Mouse (Mus musculus) heart, embryonic 10.5 days (tissue): ENCODE results near the gene Ptpn3. TPM values are rescaled to one million over a fixed set of nuclear protein-coding genes. Genes with fewer than 3 reads are reported as not detected.
A peak's percentile ranks its signal among the peaks of the same experiment; 100 is the strongest.

Source experiments
- DNase-seq: peaks from one replicate; pipeline ENCODE4 v3.0.0-alpha.2; 2017; ENCODE audit warnings: low spot score
- H3K27ac ChIP-seq: fragments of 300-500 bp; sonication (generic); 2 replicates; pipeline ENCODE4 v1.5.1; 2016; ENCODE audit warnings: mild to moderate bottlenecking
- H3K27me3 ChIP-seq: fragments of 300-500 bp; sonication (generic); 2 replicates; pipeline ENCODE4 v1.6.1; 2016; ENCODE audit warnings: mild to moderate bottlenecking; ENCODE audit not compliant: poor library complexity, insufficient read depth, severe bottlenecking
- H3K36me3 ChIP-seq: fragments of 300-500 bp; sonication (generic); 2 replicates; pipeline ENCODE4 v1.6.1; 2016; ENCODE audit warnings: mild to moderate bottlenecking, moderate library complexity
- H3K4me1 ChIP-seq: fragments of 300-500 bp; sonication (generic); 2 replicates; pipeline ENCODE4 v1.6.1; 2016; ENCODE audit warnings: mild to moderate bottlenecking
- H3K4me3 ChIP-seq: fragments of 300-500 bp; sonication (generic); 2 replicates; pipeline ENCODE4 v1.5.1; 2016; ENCODE audit warnings: mild to moderate bottlenecking, moderate library complexity
- H3K9me3 ChIP-seq: fragments of 300-500 bp; sonication (generic); 2 replicates; pipeline ENCODE4 v1.6.1; 2016; ENCODE audit warnings: mild to moderate bottlenecking, moderate library complexity
- WGBS: fragments of 180-500 bp; shearing (Covaris S2); methylation state at CpG from one replicate; pipeline ENCODE4 v1.1.7; 2016; 5-methylcytosine and 5-hydroxymethylcytosine counted together
- polyA plus RNA-seq: library from polyadenylated mRNA; unstranded; fragments of >200 nt; fragmentation: Nextera tagmentation; extraction: Ambion mirVana; gene quantifications from 2 replicates; pipeline ENCODE4 v1.2.1, GENCODE M21; 2016

Ptpn3 gene
- polyA plus RNA-seq, 1 experiment from 2014 or later = 1.7 TPM

DNA sequence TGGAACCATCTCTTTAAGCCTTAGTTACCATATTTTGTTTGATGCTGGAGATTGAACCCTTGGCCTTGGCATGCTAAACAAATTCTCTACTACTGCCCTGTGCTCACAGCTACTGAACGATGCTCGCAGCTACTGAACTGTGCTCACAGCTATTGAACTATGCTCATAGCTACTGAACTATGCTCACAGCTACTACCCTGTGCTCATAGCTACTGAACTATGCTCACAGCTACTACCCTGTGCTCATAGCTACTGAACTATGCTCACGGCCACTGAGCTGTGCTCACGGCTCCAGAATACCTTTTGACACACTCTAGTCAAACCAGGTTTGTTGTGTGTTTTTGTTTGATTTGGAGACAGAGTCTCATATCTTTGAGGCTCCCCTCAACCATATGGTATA, 10.1 kb upstream of the Ptpn3 start:
- H3K27ac ChIP-seq = no peak overlapping the region
- no peaks in the 10 kb centered on the region for H3K36me3 ChIP-seq
- H3K4me1 ChIP-seq = peaks cover 19% of the 10 kb centered on the region
- H3K27me3 ChIP-seq = no peaks in the 10 kb centered on the region; the same call in 1 of the 2 replicates
- no peak for DNase-seq
- H3K9me3 ChIP-seq = no peaks in the 10 kb centered on the region
- H3K4me3 ChIP-seq = no peak overlapping the region
- 89% methylated on average over 4 of the region's 4 CpGs for WGBS

DNA sequence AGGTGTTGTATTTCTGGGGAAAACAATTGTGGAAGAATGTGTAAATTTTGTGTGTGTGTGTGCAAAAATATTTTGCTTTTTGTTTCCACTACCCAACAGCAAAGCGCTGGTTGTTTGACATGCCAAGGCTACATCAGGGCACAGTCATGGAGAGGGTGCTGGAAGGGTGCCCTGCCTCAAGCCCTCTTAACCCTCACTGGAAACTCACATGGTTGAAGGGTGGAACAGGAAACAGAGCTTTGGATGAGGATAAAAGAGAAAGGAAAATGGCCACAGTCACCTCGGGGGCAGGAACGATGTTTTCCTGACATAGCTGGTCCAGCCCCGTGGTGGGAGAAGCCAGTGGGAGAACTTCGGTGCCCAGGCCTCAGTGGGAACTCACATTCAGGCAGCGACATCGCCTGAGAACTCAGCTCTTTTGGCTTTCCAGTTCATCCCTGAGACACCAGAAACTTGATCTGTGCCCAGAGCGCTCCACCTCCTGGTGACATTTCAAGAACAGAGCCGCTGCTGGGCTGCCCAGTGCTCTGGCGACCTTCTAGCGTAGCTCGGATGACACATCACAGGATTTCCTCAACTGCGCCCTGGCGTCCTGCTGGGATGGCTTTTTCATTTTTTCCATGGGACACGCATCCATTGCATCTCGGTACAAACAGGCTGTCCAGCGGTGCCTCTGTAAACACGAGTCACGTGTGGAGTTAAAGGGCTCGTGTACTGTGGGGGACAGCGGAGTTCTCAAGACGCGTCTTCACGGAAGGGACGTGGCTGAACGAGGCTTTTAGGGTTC, 6.8 kb upstream of the Ptpn3 start:
- WGBS = 32% methylated on average over 26 of the region's 26 CpGs
- Histone ChIP-seq H3K27me3 (peaks cover 7% of the 10 kb centered on the region), H3K27ac (peak overlapping the region; percentile 52), H3K9me3 (no peaks in the 10 kb centered on the region), H3K4me3 (peak overlapping the region; percentile 36), H3K4me1 (peaks cover 19% of the 10 kb centered on the region), H3K36me3 (no peaks in the 10 kb centered on the region)
- DNase-seq = peak; percentile 79

DNA sequence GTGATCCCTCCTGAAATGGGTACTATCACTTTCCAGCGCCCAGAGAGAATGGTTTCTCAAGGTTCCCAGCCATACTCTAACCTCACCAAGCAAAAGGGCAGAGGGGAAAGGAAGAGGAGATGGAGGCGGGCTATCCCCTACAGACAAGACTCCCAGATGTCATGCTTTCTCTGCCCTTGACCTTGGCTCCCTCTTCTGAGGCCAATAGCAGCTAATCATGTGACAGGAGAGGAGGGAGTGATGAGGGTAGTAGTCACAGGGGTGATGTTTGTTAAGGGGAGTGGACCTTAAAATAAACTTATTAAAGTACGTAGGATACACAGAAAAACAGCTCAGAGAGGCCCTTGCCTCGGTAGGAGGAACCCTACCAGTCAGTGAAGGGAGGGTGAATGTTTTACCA, 6.1 kb upstream of the Ptpn3 start:
- H3K4me3 ChIP-seq = no peak overlapping the region
- no peak overlapping the region for H3K27ac ChIP-seq
- peaks cover 7% of the 10 kb centered on the region for H3K27me3 ChIP-seq
- peaks cover 15% of the 10 kb centered on the region for H3K4me1 ChIP-seq
- H3K9me3 ChIP-seq = no peaks in the 10 kb centered on the region
- H3K36me3 ChIP-seq = no peaks in the 10 kb centered on the region
- WGBS = 70% methylated on average over 4 of the region's 4 CpGs
- no peak for DNase-seq

DNA sequence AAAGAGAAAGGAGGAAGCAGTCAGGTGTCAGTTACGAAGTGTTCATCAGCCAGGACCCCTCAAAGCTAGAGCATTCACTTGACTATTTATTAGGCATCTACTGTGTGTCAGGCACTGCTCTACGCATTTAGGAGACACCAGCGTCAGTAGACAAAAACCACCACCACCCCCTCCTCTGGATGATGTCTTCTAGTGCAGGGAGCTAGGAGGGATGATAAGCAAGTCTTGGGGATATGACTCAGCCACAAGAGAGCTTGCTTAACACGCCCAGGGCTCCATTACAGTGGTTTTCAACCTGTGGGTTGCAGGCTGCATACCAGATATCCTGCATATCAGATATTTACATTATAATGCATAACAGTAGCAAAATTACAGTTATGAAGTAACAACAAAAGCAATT, 4.6 kb upstream of the Ptpn3 start:
- Histone ChIP-seq H3K27me3 (peaks cover 7% of the 10 kb centered on the region), H3K9me3 (no peaks in the 10 kb centered on the region), H3K27ac (no peak overlapping the region), H3K4me1 (peaks cover 15% of the 10 kb centered on the region), H3K36me3 (no peaks in the 10 kb centered on the region), H3K4me3 (no peak overlapping the region)
- WGBS = 71% methylated on average over 4 of the region's 4 CpGs
- no peak for DNase-seq

DNA sequence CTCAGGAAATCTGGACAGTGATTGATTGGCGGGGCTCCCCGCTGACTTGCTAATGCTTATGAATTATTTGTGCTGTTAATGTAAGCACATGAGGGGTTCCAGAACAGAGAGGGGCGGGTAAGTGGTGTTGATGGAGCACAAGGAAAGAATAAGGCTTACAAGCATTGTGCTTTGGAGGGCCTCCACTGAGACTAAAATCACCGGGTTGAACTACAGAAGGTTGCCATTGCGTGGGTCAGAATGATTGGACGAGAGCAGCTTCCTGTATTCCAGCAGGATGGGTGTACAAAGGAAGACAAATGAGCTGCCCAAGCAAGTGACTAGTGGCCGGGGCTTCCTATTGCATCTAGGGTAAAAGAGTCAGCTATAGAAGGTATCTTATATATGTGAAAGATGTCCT, 4.0 kb upstream of the Ptpn3 start:
- Histone ChIP-seq H3K36me3 (no peaks in the 10 kb centered on the region), H3K27me3 (peaks cover 10% of the 10 kb centered on the region), H3K4me3 (no peak overlapping the region), H3K9me3 (no peaks in the 10 kb centered on the region), H3K27ac (no peak overlapping the region), H3K4me1 (peaks cover 18% of the 10 kb centered on the region)
- WGBS = 62% methylated on average over 7 of the region's 7 CpGs
- no peak for DNase-seq

DNA sequence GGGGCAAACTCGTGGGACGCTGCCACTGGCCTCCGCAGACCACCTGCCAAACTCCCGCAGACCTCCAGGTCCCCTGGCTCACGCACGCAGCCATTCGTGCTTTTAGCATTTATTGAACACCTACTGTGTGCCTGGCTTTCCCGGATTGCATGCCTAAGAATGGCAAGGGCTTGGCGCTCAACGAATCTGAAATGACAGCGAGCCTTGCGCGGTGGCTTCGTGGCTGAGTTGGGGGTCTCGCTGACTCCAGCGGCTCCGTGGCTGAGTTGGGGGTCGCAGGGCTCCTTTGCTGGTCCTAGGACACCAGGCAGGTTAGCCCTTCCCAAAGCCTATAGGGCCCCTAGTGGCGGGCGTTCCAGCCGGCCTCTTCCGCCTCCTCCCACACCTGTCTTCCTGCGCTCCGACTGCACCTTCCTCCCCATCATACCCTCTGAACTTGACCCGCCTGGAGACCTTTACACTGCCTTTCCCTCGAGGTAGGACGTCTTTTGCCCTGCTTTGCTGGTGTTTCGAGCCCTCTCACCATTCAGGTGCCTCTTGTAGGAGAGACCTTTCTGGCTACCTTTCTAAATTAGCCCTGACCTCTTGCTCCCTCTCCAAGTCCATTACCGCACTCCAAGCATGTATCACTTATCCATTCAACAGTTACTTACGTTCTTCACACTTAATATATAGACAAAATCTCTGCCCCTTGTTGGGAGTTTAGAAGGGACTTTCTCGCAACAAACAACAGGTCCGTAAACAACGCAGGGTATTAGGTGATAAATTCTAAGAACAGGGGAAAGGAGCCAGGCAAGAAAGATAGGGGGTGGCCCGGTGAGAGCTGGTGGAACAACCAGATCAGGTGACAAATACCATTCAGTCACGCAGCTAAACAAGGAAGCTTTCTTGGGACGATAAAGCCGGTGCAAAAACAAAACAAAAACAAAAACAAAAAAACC, 898 bp downstream of the Ptpn3 start:
- peak overlapping the region; percentile 88 for H3K27ac ChIP-seq
- no peak for DNase-seq
- WGBS = under 1% methylated on average over 37 of the region's 37 CpGs
- no peaks in the 10 kb centered on the region for H3K9me3 ChIP-seq
- H3K4me1 ChIP-seq = peaks cover 23% of the 10 kb centered on the region
- no peaks in the 10 kb centered on the region for H3K36me3 ChIP-seq
- H3K27me3 ChIP-seq = peaks cover 59% of the 10 kb centered on the region
- H3K4me3 ChIP-seq = peak overlapping the region; percentile 89

DNA sequence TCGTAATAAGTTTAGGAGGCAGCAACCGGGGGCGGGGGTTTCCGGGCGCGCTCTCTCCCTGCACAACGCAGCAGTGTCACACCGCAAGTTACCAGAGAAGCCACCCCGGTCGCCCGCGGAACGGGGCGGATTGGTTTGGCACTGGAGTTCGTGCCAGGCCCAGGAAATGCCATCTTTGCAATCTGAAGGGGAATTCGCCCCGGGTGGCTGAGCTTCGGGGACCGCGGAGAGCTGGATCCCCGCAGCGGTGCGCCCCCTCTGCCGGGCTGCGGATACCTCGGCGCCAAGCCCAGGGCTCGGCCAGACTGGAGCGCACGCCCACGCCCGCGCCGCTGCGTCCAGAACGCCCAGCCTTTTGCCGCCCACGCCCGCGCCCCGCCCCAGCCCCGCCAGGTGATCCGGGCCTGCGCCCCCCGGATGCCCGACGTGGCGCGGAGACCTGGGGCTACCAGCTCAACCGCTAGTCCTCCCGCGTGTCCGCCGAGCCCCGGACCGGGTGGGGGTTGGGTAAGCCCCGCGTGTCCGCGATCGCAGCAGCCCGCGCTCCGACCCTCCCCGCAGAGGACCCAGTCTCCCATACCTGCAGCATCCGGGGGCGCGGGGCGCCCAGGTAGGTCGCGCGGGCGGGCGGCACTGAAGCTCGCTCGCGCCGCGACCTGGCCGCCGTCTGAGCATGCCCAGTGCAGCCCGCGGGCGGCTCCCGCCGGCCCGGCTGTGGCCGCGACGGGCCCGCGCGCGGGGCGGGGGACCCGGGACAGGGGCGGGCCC, 1.8 kb downstream of the Ptpn3 start:
- Histone ChIP-seq H3K36me3 (no peaks in the 10 kb centered on the region), H3K4me1 (peaks cover 27% of the 10 kb centered on the region), H3K27me3 (peaks cover 59% of the 10 kb centered on the region), H3K4me3 (peak overlapping the region; percentile 89), H3K27ac (peak overlapping the region; percentile 88), H3K9me3 (no peaks in the 10 kb centered on the region)
- WGBS = under 1% methylated on average over 96 of the region's 97 CpGs
- peak; percentile 78 for DNase-seq

DNA sequence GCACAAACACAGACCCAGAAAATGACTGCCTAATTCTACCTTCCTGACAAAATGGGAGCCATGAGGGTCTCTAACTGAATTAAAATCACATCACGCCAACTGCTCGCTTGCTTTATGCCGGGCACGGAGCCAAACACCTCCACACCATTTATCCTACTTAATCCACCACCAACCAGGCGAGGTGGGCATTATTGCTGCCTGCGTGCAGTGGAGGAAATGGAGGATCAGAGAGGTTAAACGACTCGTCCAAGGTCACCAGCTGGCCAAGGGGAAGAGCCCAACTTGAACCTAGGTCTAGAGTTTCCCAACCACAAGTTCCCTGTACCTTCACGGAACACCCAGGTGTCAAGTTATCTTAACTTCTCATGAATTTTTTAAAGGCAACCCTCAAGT, 2.3 kb downstream of the Ptpn3 start:
- Histone ChIP-seq H3K36me3 (no peaks in the 10 kb centered on the region), H3K4me1 (peaks cover 30% of the 10 kb centered on the region), H3K4me3 (peak overlapping the region; percentile 89), H3K9me3 (no peaks in the 10 kb centered on the region), H3K27ac (no peak overlapping the region), H3K27me3 (peaks cover 56% of the 10 kb centered on the region)
- 4% methylated on average over 9 of the region's 9 CpGs for WGBS
- no peak for DNase-seq

DNA sequence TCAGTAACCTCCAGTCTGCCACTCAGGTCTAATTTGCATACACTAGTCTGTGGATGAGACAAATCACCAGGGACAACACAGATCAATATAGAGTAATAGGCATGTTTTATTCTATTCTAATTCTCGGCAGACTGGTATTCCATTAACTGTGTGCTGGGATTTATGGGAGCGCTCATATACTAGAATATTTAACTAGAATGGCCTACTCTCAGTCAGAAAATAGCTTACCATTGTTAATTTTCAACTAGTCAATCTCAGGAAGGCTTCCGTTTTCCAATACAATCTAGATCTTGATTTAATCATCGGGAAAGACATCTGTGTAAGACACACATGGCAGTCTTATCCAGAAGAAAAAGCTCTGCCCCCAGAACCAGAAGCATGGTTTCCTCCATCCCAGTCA, 3.5 kb downstream of the Ptpn3 start:
- Histone ChIP-seq H3K4me3 (no peak overlapping the region), H3K27me3 (peaks cover 56% of the 10 kb centered on the region), H3K4me1 (peaks cover 30% of the 10 kb centered on the region), H3K36me3 (no peaks in the 10 kb centered on the region), H3K27ac (no peak overlapping the region), H3K9me3 (no peaks in the 10 kb centered on the region)
- DNase-seq = no peak
- WGBS = 79% methylated on average over 4 of the region's 4 CpGs

DNA sequence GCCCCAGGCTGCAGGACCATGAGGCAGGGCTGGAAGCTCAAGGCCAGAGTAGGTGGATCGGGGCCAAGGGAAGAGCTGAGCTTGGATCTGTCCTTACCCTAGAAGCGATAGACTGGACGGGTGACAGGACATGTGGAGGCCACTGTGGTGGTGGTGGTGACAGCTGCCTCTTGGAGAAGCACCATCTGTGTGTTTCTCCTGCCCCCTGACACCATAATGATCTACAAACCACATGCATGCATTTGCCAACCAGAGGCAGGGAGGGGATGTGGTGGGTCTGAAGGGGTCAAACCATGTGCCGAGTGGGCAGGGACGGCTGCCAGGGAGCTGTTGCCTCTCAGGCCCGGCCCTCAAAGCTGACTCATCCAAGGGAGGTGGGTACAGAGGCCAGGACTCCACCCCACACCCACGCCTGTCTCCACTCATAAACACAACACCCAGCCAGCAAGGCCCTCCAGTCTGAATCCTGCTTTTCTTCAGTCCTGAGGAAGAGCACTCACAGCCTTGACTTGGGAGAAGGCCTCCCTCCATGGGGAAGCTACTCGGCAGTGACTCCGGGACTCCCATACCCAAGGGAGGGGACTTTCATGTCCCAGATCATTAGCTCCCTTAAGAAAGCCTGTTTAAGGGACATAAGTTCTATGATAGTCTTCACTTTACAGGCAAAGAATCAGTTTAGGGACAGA, 6.5 kb downstream of the Ptpn3 start:
- Histone ChIP-seq H3K27ac (no peak overlapping the region), H3K4me3 (no peak overlapping the region), H3K27me3 (peaks cover 52% of the 10 kb centered on the region), H3K36me3 (no peaks in the 10 kb centered on the region), H3K4me1 (peaks cover 22% of the 10 kb centered on the region), H3K9me3 (no peaks in the 10 kb centered on the region)
- no peak for DNase-seq
- 62% methylated on average over 9 of the region's 9 CpGs for WGBS

DNA sequence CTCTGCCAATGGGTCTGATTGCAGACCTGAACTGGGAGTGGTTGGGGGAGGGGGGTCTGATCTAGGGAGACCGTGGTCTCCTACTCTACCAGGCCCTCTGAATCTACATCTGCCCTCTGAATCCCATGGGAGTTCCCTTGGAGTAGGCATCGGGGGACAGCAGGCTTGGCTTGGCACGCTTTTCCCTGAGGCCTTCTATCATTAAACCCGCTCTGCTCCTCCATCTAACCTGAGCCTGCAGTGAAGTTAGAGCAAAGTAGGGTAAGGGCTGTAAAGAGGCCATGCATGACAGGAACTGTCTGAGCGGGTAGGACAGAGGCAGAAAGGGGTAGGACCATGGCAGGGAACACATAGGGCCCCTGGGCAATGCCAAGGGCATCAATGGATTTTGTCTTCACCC, 9.0 kb downstream of the Ptpn3 start:
- Histone ChIP-seq H3K27ac (no peak overlapping the region), H3K9me3 (no peaks in the 10 kb centered on the region), H3K27me3 (peaks cover 28% of the 10 kb centered on the region), H3K4me3 (no peak overlapping the region), H3K36me3 (no peaks in the 10 kb centered on the region), H3K4me1 (peaks cover 7% of the 10 kb centered on the region)
- WGBS = 89% methylated on average over 5 of the region's 5 CpGs
- DNase-seq = no peak

DNA sequence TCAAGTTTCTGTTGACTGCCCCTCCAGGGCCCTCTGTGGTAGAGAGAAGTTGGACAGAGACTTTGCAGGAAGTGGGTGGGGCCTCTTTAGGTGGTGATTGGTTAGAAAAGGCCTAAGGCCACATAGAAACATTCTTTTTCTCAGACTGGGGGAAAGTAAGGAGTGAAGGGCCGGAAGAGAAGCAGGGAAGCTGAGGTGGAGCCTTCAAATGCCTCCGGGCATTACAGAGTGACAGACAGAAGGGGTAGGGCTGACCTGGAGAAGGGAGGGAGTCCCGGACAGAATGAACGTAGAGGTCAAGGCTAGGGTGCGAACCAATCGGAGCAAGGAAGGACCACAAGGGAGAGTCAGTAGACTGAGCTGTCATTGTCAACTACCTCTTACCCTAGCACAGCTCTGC, 11.6 kb downstream of the Ptpn3 start:
- H3K4me1 ChIP-seq = peaks cover 4% of the 10 kb centered on the region
- H3K36me3 ChIP-seq = no peaks in the 10 kb centered on the region
- no peak for DNase-seq
- 81% methylated on average over 6 of the region's 6 CpGs for WGBS
- no peak overlapping the region for H3K4me3 ChIP-seq
- no peaks in the 10 kb centered on the region; the same call in 1 of the 2 replicates for H3K9me3 ChIP-seq
- 0 out of 2 replicates have a peak, but pooled peaks cover 4% of the 10 kb centered on the region for H3K27me3 ChIP-seq
- no peak overlapping the region for H3K27ac ChIP-seq
